Comparison of ENCODE assay signal across 8 mouse cellular contexts in genomic region chr7:34812531-34813111, GRCm38 (mm10). TPM values are rescaled to one million over a fixed set of nuclear protein-coding genes. Genes with fewer than 3 reads are reported as not detected.
DNase-seq lines count a peak whose midpoint lies in the region; ATAC-seq and TF ChIP-seq lines count a peak whose summit lies in the region.

Gene Chst8 (minus strand): TSS chr7:34812711.

- ATAC-seq in erythroblast, adult 5-6 weeks (replicated peaks; ENCODE audit: low FRiP score, poor library complexity, severe bottlenecking), result no peak
- ATAC-seq in embryonic facial prominence, embryonic 12.5 days (ENCODE audit: insufficient number of reproducible peaks, insufficient read depth, low FRiP score, low TSS enrichment), result peak; percentile 73

- H3K9me3 ChIP-seq in erythroblast, embryonic 14.5 days (ENCODE audit: control insufficient read depth, low read length), result no peaks in the 10 kb centered on the region
- H3K9me3 ChIP-seq in embryonic facial prominence, embryonic 12.5 days, result no peaks in the 10 kb centered on the region
- H3K9me3 ChIP-seq in midbrain, embryonic 10.5 days (replicated peaks), result no peaks in the 10 kb centered on the region

- under 1% methylated on average over 63 of the region's 65 CpGs for WGBS in embryonic facial prominence, embryonic 12.5 days
- under 1% methylated on average over 63 of the region's 65 CpGs for WGBS in kidney, adult 2 months
- under 1% methylated on average over 61 of the region's 65 CpGs for WGBS in midbrain, embryonic 10.5 days

- H3K27ac ChIP-seq in embryonic facial prominence, embryonic 12.5 days, result no peak within 1 kb of the TSS
- no peak within 1 kb of the TSS for H3K27ac ChIP-seq in kidney, adult 2 months (ENCODE audit: insufficient read depth, low read depth, low read length)
- H3K27ac ChIP-seq in midbrain, embryonic 10.5 days (replicated peaks), result peak within 1 kb of the TSS; percentile 81

- DNase-seq in heart, adult 8-10 months (ENCODE audit: low spot score), result peak; percentile 68
- DNase-seq in kidney, adult 2 months, result peak; percentile 90
- DNase-seq in left cerebral cortex, postnatal 4 days, result peak; percentile 65
- peak; percentile 85 for DNase-seq in midbrain, embryonic 10.5 days (ENCODE audit: low spot score)
- peak; percentile 61 for DNase-seq in skeletal muscle tissue, adult 2 months (ENCODE audit: low read depth, low spot score)

- peak within 1 kb of the TSS; percentile 18 for H3K4me3 ChIP-seq in erythroblast, embryonic 14.5 days (replicated peaks)
- H3K4me3 ChIP-seq in embryonic facial prominence, embryonic 12.5 days, result peak within 1 kb of the TSS; percentile 60
- peak within 1 kb of the TSS; percentile 54 for H3K4me3 ChIP-seq in kidney, adult 2 months (ENCODE audit: insufficient read depth, low read depth, low read length)
- H3K4me3 ChIP-seq in midbrain, embryonic 10.5 days, result peak within 1 kb of the TSS; percentile 73

- no peaks in the 10 kb centered on the region for H3K36me3 ChIP-seq in erythroblast, embryonic 14.5 days (ENCODE audit: control insufficient read depth)
- H3K36me3 ChIP-seq in embryonic facial prominence, embryonic 12.5 days, result no peaks in the 10 kb centered on the region
- no peaks in the 10 kb centered on the region for H3K36me3 ChIP-seq in kidney, adult 2 months (ENCODE audit: control insufficient read depth, insufficient read depth, low read length)
- H3K36me3 ChIP-seq in midbrain, embryonic 10.5 days, result no peaks in the 10 kb centered on the region

- peak within 1 kb of the TSS; percentile 95 for H3K4me2 ChIP-seq in embryonic facial prominence, embryonic 12.5 days (replicated peaks)

- intact Hi-C loops in left cerebral cortex, postnatal 4 days (cut with DNase I), result no loop called here

- TF ChIP-seq CTCF in kidney, adult 2 months (conservative IDR thresholded peaks at IDR 0.05; ENCODE audit: insufficient read depth, insufficient read length, low read depth, low read length), result no peak

- peak; percentile 77 for TF ChIP-seq POLR2A in kidney, adult 2 months (IDR thresholded peaks at IDR 0.05; ENCODE audit: low read depth, low read length)

- H3K4me1 ChIP-seq in erythroblast, embryonic 14.5 days (ENCODE audit: control insufficient read depth), result peaks cover 6% of the 10 kb centered on the region
- peaks cover 18% of the 10 kb centered on the region for H3K4me1 ChIP-seq in embryonic facial prominence, embryonic 12.5 days
- no peaks in the 10 kb centered on the region for H3K4me1 ChIP-seq in kidney, adult 2 months (ENCODE audit: control insufficient read depth, insufficient read depth, low read length)
- H3K4me1 ChIP-seq in midbrain, embryonic 10.5 days, result peaks cover 37% of the 10 kb centered on the region

- H3K27me3 ChIP-seq in erythroblast, embryonic 14.5 days (ENCODE audit: control insufficient read depth), result peaks cover 51% of the 10 kb centered on the region
- peaks cover 56% of the 10 kb centered on the region for H3K27me3 ChIP-seq in embryonic facial prominence, embryonic 12.5 days
- no peaks in the 10 kb centered on the region for H3K27me3 ChIP-seq in kidney, adult 2 months (replicated peaks; ENCODE audit: control insufficient read depth, insufficient read depth, low read length)
- H3K27me3 ChIP-seq in midbrain, embryonic 10.5 days (ENCODE audit: low read depth, poor library complexity, severe bottlenecking), result peaks cover 77% of the 10 kb centered on the region

- peak within 1 kb of the TSS; percentile 56 for H3K9ac ChIP-seq in embryonic facial prominence, embryonic 12.5 days

RNA-seq across cellular contexts. Expression of gene Chst8, which starts in this region (rescaled TPM):
- polyA plus RNA-seq in erythroblast, embryonic 14.5 days (2012), result not detected in 2 replicates
- total RNA-seq in erythroblast, adult 5-6 weeks (2015; ENCODE audit: low replicate concordance), result not detected in 2 replicates
- not detected in 2 replicates for total RNA-seq in erythroblast, adult 5-6 weeks (2017; ENCODE audit: low replicate concordance)
- polyA plus RNA-seq in embryonic facial prominence, embryonic 12.5 days (2016; fragmentation: Nextera tagmentation; extraction: Ambion mirVana), result 10.6 and 11.5 TPM in 2 replicates
- total RNA-seq in heart, adult 8-10 months (2022), result not detected
- polyA plus RNA-seq in kidney, adult 2 months (2012; rRNA removed), result 8.3 and 10.2 TPM in 2 replicates
- total RNA-seq in left cerebral cortex, postnatal 4 days (2021), result 10 to 100 TPM; 13.4 to 14.4 TPM
- 5.3 and 9.5 TPM in 2 replicates for polyA plus RNA-seq in midbrain, embryonic 10.5 days (2016; fragmentation: Nextera tagmentation; extraction: Ambion mirVana)

Comparison
In these comparisons a context has a peak if more than half of its experiments do, and no peak if none do; other contexts are left out.
1. RNA of gene Chst8 (total RNA-seq): 13.4 to 14.4 TPM in left cerebral cortex, postnatal 4 days; not detected in heart, adult 8-10 months and not detected in erythroblast, adult 5-6 weeks; every median in the first group is over 10 times any median in the second.
2. Peak in DNase-seq in heart, adult 8-10 months; RNA of the gene not detected or under 1 TPM.
3. H3K4me3 ChIP-seq: peak in every context shown above with its lines; median percentile 73 in midbrain, embryonic 10.5 days; 60 in embryonic facial prominence, embryonic 12.5 days; 54 in kidney, adult 2 months; 18 in erythroblast, embryonic 14.5 days.
4. Peak in every context shown above with its lines, with median percentiles within 50 percentile points of each other: DNase-seq.